Mouse (Mus musculus) heart, postnatal 25 days (tissue): ENCODE measurements around the gene Eif4b. TPM values are rescaled to one million over a fixed set of nuclear protein-coding genes. Genes with fewer than 3 reads are reported as not detected.
A peak's percentile ranks its signal among the peaks of the same experiment; 100 is the strongest.

ENCODE experiments used
- DNase-seq: peaks from one replicate; pipeline ENCODE4 v3.0.0; 2022; ENCODE audit warnings: low spot score
- intact Hi-C: fragments of 180-260 bp; cut with DNase I; formaldehyde crosslinking; loops from one replicate; pipeline ENCODE4 v1.15.1; 2025
- total RNA-seq, 2 experiments: library from RNA; stranded (reverse); gene quantifications; 2 replicates each; pipeline ENCODE4 v1.2.3; 2021

The Eif4b gene
- 100 to 1,000 TPM; 131 to 144 TPM for total RNA-seq

GRCm38 (mm10) chr15:102073559-102074069 lies at the start of gene Eif4b:
Gene Eif4b, plus strand, starts transcription at chr15:102073773.
- peak; percentile 99 for DNase-seq
- intact Hi-C loops, result no loop called here

GRCm38 (mm10) chr15:102023888-102024287 lies 49.7 kb upstream of the Eif4b start:
- DNase-seq, result no peak
- intact Hi-C loops, result no loop called here

- intact Hi-C loops, result no loop called here
- DNase-seq, result no peak
These were observed 48.3 kb upstream of the Eif4b start for GRCm38 (mm10) chr15:102025136-102025872.

GRCm38 (mm10) chr15:102026430-102026829 lies 47.1 kb upstream of the Eif4b start:
- intact Hi-C loops, result no loop called here
- no peak for DNase-seq

GRCm38 (mm10) chr15:102028040-102028439 lies 45.5 kb upstream of the Eif4b start, which contains the start of gene Krt18:
Gene Krt18, plus strand, starts transcription at chr15:102028180.
- DNase-seq, result no peak
- intact Hi-C loops, result no loop called here

- DNase-seq, result no peak
- intact Hi-C loops, result no loop called here
These were observed 39.2 kb upstream of the Eif4b start for GRCm38 (mm10) chr15:102034121-102035053.

- no peak for DNase-seq
- intact Hi-C loops, result no loop called here
These were observed 33.3 kb upstream of the Eif4b start for GRCm38 (mm10) chr15:102040277-102040676.

- intact Hi-C loops, result no loop called here
- no peak for DNase-seq
These were observed 31.6 kb upstream of the Eif4b start for GRCm38 (mm10) chr15:102041951-102042350.

GRCm38 (mm10) chr15:102044745-102045144 lies 28.8 kb upstream of the Eif4b start:
- no peak for DNase-seq
- intact Hi-C loops, result no loop called here

GRCm38 (mm10) chr15:102045691-102046090 lies 27.9 kb upstream of the Eif4b start:
- intact Hi-C loops, result no loop called here

GRCm38 (mm10) chr15:102048006-102048405 lies 25.6 kb upstream of the Eif4b start:
- intact Hi-C loops, result no loop called here
- no peak for DNase-seq

More at GRCm38 (mm10) chr15:102045691-102046090, 27.9 kb upstream of the Eif4b start:
- no peak for DNase-seq

GRCm38 (mm10) chr15:102049871-102050270 lies 23.7 kb upstream of the Eif4b start:
- DNase-seq, result no peak
- intact Hi-C loops, result no loop called here

- no peak for DNase-seq
These were observed 21.5 kb upstream of the Eif4b start for GRCm38 (mm10) chr15:102051920-102052683.

GRCm38 (mm10) chr15:102056495-102057174 lies 16.9 kb upstream of the Eif4b start:
- no peak for DNase-seq
- intact Hi-C loops, result no loop called here

More at GRCm38 (mm10) chr15:102051920-102052683, 21.5 kb upstream of the Eif4b start:
- intact Hi-C loops, result no loop called here

GRCm38 (mm10) chr15:102065661-102066325 lies 7.8 kb upstream of the Eif4b start:
- DNase-seq, result peak; percentile 82
- intact Hi-C loops, result loop anchor here (1.0 to 5.0 kb wide), 4 partner anchors 77 to 738 kb away; no protein-coding TSS in a partner anchor

- no peak for DNase-seq
- intact Hi-C loops, result no loop called here
These were observed 2.8 kb upstream of the Eif4b start for GRCm38 (mm10) chr15:102070476-102071467.

- no peak for DNase-seq
- intact Hi-C loops, result no loop called here
These were observed 512 bp upstream of the Eif4b start for GRCm38 (mm10) chr15:102072963-102073558.
